Mouse (Mus musculus) megakaryocyte, embryonic 14.5 days (primary cell): ENCODE results near the gene Gm13090.

Source experiments
- FLI1 ChIP-seq: IDR thresholded peaks from 2 replicates; pipeline ENCODE4 v1.6.1; 2012; ENCODE audit warnings: low read length, inconsistent platforms, mixed read lengths
- GATA1 ChIP-seq: IDR thresholded peaks from 3 replicates; pipeline ENCODE4 v1.6.1; 2012; ENCODE audit warnings: mixed read lengths, low read length, inconsistent platforms, borderline replicate concordance

- TF ChIP-seq FLI1, result no peak
- TF ChIP-seq GATA1, result no peak
Observed at GRCm38 (mm10) chr4:151068751-151069150, 20.6 kb upstream of the Gm13090 start.
